Mouse (Mus musculus): ENCODE measurements at regions not wholly inside any gene's neighbourhood (a gene's known extent, or its start where the extent isn't known, plus 50 kb on each side); places are given as distances from the start of the nearest gene placed in this dataset.

DNA sequence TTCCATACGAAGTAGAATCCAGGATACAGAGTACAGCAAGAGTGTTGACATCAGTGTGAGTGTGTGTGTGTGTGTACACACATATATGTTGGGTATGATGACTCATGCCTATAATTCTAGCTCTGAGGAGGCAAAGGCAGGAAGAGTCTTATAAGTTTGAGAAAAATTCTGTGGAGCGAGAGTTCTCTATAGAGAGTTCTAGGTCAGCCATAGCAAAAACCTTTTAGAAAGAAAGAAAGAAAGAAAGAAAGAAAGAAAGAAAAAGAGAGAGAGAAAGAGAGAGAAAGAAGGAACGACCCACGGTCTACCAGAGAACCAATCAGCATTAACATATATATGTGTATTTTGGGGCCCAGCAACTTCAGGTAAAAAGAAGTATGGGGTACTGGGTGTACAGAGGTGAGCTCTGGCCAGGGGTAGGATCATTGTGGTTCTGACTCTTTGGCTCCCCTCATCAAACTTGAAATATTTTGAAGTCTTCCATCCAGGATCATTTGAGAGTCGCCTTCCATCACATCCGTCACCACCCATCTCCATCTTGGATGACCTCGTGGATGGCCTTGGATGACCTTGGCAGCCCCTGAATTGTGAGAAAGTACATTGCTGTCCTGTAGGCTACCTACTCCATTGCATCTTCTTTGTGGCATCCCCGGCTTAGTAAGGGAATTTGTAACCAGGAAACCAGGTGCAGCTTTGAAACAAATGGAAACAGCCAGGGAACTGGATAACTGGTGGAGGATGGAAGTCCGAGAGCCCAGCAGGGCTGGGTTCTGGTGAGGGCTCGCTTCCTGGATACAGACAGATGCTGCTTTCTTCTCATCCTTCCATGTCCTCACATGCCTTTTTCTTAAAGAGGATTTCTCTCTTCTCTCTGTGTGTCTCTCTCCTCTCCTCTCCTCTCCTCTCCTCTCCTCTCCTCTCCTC is 106.1 kb upstream of the Cpm start:
- H3K9ac ChIP-seq, result no peak overlapping the region
- no peak overlapping the region for H3K4me3 ChIP-seq
- 0 out of 2 replicates have a peak, but pooled peaks cover 3% of the 10 kb centered on the region for H3K4me1 ChIP-seq
- no peak for ATAC-seq (replicated peaks)
- 84% methylated on average over 10 of the region's 10 CpGs for WGBS
- H3K4me2 ChIP-seq, result no peak overlapping the region
- H3K27me3 ChIP-seq (replicated peaks), result no peaks in the 10 kb centered on the region
- no peaks in the 10 kb centered on the region for H3K9me3 ChIP-seq
- H3K27ac ChIP-seq, result no peak overlapping the region
- no peaks in the 10 kb centered on the region for H3K36me3 ChIP-seq (replicated peaks)

GRCm38 (mm10) chr10:117522373-117522772 is 106.9 kb upstream of the Cpm start:
- Histone ChIP-seq H3K4me1 (0 out of 2 replicates have a peak, but pooled peaks cover 3% of the 10 kb centered on the region), H3K9me3 (no peaks in the 10 kb centered on the region), H3K9ac (no peak overlapping the region), H3K4me3 (no peak overlapping the region), H3K4me2 (no peak overlapping the region), H3K27ac (no peak overlapping the region), H3K27me3 (replicated peaks) (no peaks in the 10 kb centered on the region), H3K36me3 (replicated peaks) (no peaks in the 10 kb centered on the region)
- no peak for ATAC-seq (replicated peaks)
- WGBS, result 89% methylated on average over 2 of the region's 3 CpGs

DNA sequence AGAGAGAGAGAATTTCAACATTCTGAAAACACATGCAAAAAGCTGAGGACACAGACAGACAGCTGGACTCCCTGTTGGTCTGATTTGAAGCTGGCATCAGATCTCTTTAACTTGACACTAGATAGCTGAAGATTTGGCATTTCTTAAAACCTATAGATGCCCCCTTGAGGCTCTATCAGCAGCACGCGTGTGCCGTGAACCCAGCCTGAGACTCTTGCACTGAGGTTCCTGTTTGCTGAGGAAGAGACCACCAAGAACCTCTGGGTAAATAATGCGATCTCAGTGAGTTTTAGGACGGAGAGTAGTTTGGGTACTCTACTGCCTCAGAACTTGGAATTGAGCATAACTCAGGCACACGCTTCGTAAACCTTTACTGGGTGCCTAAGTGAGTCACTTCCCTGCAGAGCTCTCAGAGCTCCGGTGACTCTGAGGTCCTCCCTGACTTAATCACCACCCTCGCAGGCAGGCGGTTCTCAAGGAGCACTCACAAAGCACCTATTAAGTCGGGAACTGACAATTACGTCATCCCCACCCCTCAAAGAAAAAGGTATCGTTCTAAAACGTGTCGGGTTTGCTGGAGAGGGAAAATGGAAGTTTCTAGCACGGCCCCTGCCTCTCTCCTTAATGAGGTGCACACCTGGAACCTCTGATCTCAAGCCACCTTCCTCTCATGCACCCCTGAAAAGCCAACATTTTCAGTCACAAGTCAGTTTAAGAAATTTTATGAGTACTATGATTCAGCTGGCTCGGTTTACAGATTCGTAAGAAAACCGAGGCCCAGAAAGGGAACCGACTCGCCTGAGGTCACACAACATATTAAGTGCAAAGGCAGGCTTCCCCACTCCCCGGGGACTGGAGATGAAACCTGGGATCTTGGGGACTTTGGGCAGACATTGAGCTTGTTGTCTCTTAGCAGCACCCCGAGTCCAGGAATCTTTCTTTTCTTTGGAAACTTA is 107.7 kb upstream of the Cpm start:
- H3K27ac ChIP-seq, result no peak overlapping the region
- H3K27me3 ChIP-seq (replicated peaks), result no peaks in the 10 kb centered on the region
- no peak overlapping the region for H3K4me2 ChIP-seq
- H3K4me1 ChIP-seq, result 0 out of 2 replicates have a peak, but pooled peaks cover 3% of the 10 kb centered on the region
- H3K36me3 ChIP-seq (replicated peaks), result no peaks in the 10 kb centered on the region
- 72% methylated on average over 23 of the region's 23 CpGs for WGBS
- H3K4me3 ChIP-seq, result no peak overlapping the region
- no peaks in the 10 kb centered on the region for H3K9me3 ChIP-seq
- no peak overlapping the region for H3K9ac ChIP-seq
- ATAC-seq (replicated peaks), result no peak

DNA sequence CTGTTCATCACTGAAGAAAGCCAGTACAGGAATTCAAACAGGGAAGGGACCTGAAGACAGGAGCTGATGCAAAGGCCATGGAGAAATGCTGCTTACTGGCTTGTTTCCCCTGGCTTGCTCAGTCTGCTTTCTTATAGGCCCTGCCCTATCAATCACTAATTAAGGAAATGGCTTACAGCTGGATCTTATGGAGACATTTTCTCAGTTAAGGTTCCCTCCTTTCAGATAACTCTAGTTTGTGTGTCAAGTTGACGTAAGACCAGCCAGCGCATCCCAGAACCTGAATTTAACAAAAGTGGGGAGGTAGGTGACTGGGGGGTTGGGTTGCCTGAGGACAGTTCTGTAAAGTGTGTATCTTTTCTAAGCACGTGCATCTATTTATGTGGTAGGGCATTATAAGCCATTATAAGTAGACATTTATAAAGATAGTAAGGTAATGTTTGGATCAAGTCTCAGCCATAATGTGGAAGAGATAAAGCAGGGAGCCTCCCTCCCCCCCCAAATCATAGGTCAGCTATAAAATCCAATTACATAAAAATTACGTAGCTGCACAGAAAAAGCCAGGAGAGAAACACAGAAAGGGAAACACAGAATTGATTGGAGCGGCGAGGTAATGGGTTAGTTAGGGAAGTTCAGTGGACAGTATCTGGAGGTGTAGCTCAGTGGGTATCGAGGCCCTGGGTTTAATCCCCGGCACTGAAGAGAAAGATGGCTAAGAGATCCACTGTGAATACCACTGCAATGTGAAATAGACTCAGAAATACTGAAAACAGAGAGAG is 108.6 kb upstream of the Cpm start:
- no peak overlapping the region for H3K4me3 ChIP-seq
- H3K4me1 ChIP-seq, result 0 out of 2 replicates have a peak, but pooled peaks cover 3% of the 10 kb centered on the region
- no peaks in the 10 kb centered on the region for H3K9me3 ChIP-seq
- no peaks in the 10 kb centered on the region for H3K27me3 ChIP-seq (replicated peaks)
- ATAC-seq (replicated peaks), result no peak
- 87% methylated on average over 8 of the region's 8 CpGs for WGBS
- no peak overlapping the region for H3K9ac ChIP-seq
- no peak overlapping the region for H3K27ac ChIP-seq
- no peaks in the 10 kb centered on the region for H3K36me3 ChIP-seq (replicated peaks)
- no peak overlapping the region for H3K4me2 ChIP-seq

DNA sequence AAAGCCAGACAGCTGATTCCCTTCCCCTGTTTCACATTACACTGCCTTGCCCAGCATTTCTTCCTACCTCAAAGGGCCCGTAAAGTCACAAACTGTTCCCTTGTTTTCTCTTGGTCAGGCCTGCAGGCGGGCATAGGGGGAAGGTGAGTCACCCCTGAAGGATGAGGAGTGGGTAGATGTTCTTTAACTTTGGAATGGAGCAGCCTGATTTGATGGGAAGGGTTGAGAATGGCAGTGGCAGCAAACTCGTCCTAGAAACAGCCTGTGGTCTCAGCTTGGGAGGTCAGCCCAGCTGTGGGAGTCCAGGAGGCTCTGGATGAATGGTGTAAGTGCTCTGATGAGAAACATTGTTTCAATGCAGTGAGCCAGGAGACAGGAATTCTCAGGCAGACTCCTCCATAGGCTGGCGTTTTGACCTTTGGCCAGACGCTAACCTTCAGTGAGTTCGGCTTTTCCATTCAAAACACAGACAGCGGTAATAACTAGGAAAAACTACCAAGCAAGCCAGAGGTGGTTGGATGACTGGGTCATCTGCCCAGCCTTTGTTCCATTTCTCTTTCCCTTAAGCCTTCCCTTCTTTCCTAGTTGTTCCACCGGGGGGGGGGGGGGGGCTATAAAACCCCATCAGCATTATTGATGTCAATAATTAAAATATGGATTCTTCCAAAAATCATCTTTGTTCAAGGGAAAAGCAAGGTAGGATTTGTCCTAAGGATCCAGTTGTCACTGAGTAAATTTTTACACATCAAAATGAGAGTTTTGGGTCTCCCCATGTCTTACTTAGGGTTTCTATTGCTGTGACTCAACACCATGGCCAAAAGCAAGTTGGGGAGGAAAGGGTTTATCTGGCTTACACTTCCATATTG is 109.4 kb upstream of the Cpm start:
- ATAC-seq (replicated peaks), result no peak

GRCm38 (mm10) chr10:117518793-117519669 is 110.3 kb upstream of the Cpm start:
- 0 out of 2 replicates have a peak, but pooled peaks cover 3% of the 10 kb centered on the region for H3K4me1 ChIP-seq
- no peak overlapping the region for H3K27ac ChIP-seq
- H3K9me3 ChIP-seq, result no peaks in the 10 kb centered on the region
- H3K27me3 ChIP-seq (replicated peaks), result no peaks in the 10 kb centered on the region
- H3K4me3 ChIP-seq, result no peak overlapping the region
- H3K9ac ChIP-seq, result no peak overlapping the region
- no peaks in the 10 kb centered on the region for H3K36me3 ChIP-seq (replicated peaks)
- H3K4me2 ChIP-seq, result no peak overlapping the region
- ATAC-seq (replicated peaks), result no peak
- WGBS, result 65% methylated on average over 15 of the region's 15 CpGs

More for the DNA sequence above, 109.4 kb upstream of the Cpm start:
- Histone ChIP-seq H3K4me3 (no peak overlapping the region), H3K9ac (no peak overlapping the region), H3K9me3 (no peaks in the 10 kb centered on the region), H3K4me1 (0 out of 2 replicates have a peak, but pooled peaks cover 3% of the 10 kb centered on the region), H3K36me3 (replicated peaks) (no peaks in the 10 kb centered on the region), H3K4me2 (no peak overlapping the region), H3K27ac (no peak overlapping the region), H3K27me3 (replicated peaks) (no peaks in the 10 kb centered on the region)
- 37% methylated on average over 8 of the region's 8 CpGs for WGBS

DNA sequence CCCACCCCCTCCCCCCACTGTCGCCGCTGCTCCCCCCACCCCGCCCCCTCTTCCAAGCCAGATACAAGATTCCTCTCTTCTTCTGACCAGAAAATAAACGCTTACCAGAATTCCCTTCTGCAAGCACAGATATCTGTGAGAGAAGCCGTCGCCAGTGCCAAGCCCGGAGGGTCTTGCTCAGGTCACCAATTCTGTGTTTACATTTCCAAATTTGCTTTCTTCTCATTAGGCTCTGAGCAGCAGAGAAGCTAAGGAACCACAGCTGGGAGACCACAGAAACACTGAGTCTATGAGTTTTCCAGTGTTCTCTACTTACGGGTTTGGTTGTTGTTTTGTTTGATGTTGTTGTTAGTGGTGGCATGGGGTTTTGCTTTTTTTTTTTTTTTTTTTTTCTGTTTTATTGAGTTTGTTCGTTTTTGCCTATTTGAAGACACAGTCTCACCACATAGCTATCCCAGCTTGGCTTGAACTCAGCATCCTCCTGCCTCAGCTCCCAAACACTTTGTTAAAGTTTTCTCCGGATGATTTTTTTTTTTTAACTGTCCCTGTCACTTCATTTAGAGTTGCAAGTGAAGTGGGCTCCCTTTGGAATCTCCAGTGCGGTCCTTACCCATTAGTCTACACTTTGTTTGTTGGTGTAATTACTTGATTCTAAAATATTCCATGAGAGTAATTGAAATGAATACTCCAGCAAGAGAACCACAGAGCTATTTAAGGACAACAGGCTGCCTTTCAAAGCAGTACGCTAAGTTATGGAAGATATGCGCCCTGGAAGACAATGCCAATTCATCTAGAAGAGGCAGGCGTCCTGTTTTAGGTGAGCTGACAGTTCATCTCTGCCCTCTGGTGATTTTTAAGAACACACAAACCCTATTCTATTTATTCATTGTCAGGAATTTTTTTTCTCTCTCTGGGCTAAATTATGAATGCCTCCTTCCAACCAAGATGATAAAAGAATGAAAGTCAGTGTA is 111.2 kb upstream of the Cpm start:
- H3K4me2 ChIP-seq, result no peak overlapping the region
- WGBS, result 65% methylated on average over 14 of the region's 14 CpGs

DNA sequence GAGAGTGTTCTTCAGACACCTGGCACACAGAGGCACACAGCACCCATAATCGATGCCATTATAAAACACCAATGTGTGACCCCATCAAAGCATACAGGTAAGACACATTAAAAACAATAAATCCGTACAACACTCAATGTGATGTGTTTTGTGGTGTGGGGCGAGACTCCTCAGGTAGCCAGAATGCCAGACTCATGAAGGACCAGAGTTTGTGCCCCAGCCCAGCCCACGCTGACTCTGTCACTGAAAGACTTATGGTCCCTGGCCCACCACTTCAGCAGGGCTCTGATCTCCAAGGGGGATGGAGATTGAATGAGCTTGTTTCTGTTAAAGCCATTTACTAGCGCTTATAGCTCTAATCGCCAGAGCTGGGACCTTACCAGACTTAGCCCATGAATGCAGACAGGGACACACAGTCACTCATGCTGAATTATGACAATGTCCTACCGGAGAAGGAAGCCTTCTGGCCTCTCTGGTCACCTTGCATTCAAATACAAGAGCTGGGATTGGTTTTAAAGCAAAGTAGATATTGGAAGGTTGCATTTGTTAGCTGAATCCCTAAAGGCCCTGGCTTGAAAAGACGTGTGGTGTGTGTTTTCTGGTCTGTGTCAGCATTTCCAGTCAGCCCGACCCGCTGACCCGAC is 112.1 kb upstream of the Cpm start:
- Histone ChIP-seq H3K9ac (no peak overlapping the region), H3K9me3 (no peaks in the 10 kb centered on the region), H3K36me3 (replicated peaks) (no peaks in the 10 kb centered on the region), H3K4me1 (0 out of 2 replicates have a peak, but pooled peaks cover 3% of the 10 kb centered on the region), H3K4me3 (no peak overlapping the region), H3K27ac (no peak overlapping the region), H3K4me2 (no peak overlapping the region), H3K27me3 (replicated peaks) (no peaks in the 10 kb centered on the region)
- ATAC-seq (replicated peaks), result no peak
- 73% methylated on average over 11 of the region's 11 CpGs for WGBS

More for the DNA sequence above, 111.2 kb upstream of the Cpm start:
- ATAC-seq (replicated peaks), result no peak
- no peaks in the 10 kb centered on the region for H3K9me3 ChIP-seq
- H3K4me1 ChIP-seq, result 0 out of 2 replicates have a peak, but pooled peaks cover 3% of the 10 kb centered on the region
- no peak overlapping the region for H3K9ac ChIP-seq
- H3K27ac ChIP-seq, result no peak overlapping the region
- no peaks in the 10 kb centered on the region for H3K36me3 ChIP-seq (replicated peaks)
- H3K4me3 ChIP-seq, result no peak overlapping the region
- H3K27me3 ChIP-seq (replicated peaks), result no peaks in the 10 kb centered on the region

DNA sequence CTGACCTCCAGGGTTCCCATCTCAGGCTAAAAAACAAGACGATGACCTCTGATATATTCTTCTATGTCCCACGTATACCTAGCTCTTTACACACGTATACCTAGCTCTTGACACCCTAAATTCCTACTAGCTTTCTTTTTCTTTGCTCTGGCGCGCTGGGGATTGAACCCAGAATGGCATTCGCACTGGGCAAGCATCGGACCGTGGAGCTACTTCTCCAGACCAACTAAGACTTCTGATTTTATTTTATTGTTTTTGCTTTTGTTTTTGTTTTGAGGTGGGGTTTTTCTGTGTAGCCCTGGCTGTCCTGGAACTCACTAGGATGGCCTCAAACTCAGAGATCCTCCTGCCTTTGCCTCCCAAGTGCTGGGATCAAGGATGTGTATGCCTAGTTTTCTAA is 112.8 kb upstream of the Cpm start:
- 88% methylated on average over 8 of the region's 8 CpGs for WGBS
- ATAC-seq (replicated peaks), result no peak
- Histone ChIP-seq H3K27ac (no peak overlapping the region), H3K36me3 (replicated peaks) (no peaks in the 10 kb centered on the region), H3K4me2 (no peak overlapping the region), H3K27me3 (replicated peaks) (no peaks in the 10 kb centered on the region), H3K9ac (no peak overlapping the region), H3K4me1 (0 out of 2 replicates have a peak, but pooled peaks cover 3% of the 10 kb centered on the region), H3K4me3 (no peak overlapping the region), H3K9me3 (no peaks in the 10 kb centered on the region)

Data from midbrain, embryonic 15.5 days (tissue).